Mouse (Mus musculus) liver, adult (tissue): ENCODE data around the gene Arl16.

Experiments
- GATA4 ChIP-seq: IDR thresholded peaks from 2 replicates; pipeline ENCODE4 v1.6.1; 2014; ENCODE audit warnings: mild to moderate bottlenecking, low read length; ENCODE audit not compliant: insufficient replicate concordance

The Arl16 gene

GRCm38 (mm10) chr11:120467736-120468092 is 307 bp upstream of the Arl16 start:
- TF ChIP-seq GATA4: no peak

- TF ChIP-seq GATA4: no peak
Observed at GRCm38 (mm10) chr11:120465521-120465920, 1.9 kb downstream of the Arl16 start.

GRCm38 (mm10) chr11:120464365-120464764 is 3.0 kb downstream of the Arl16 start:
- no peak for TF ChIP-seq GATA4

GRCm38 (mm10) chr11:120463536-120463935 is 3.9 kb downstream of the Arl16 start:
- no peak for TF ChIP-seq GATA4

- no peak for TF ChIP-seq GATA4
Observed at GRCm38 (mm10) chr11:120458847-120459597, 8.4 kb downstream of the Arl16 start.

GRCm38 (mm10) chr11:120457772-120458751 is 9.3 kb downstream of the Arl16 start, which contains the start of the genes Oxld1 and Ccdc137:
Gene Oxld1, minus strand, starts transcription at chr11:120458068.
Gene Ccdc137, plus strand, starts transcription at chr11:120458115.
- peak; percentile 7; the same call in 1 of the 2 replicates for TF ChIP-seq GATA4

- no peak for TF ChIP-seq GATA4
Observed at GRCm38 (mm10) chr11:120457370-120457769, 10.0 kb downstream of the Arl16 start.

GRCm38 (mm10) chr11:120455413-120455812 is 12.0 kb downstream of the Arl16 start:
- TF ChIP-seq GATA4: no peak

- no peak for TF ChIP-seq GATA4
Observed at GRCm38 (mm10) chr11:120454965-120455364, 12.4 kb downstream of the Arl16 start.

GRCm38 (mm10) chr11:120453306-120453705 is 14.1 kb downstream of the Arl16 start, which contains the start of gene Pde6g:
Gene Pde6g, minus strand, starts transcription at chr11:120453500.
- TF ChIP-seq GATA4: no peak

GRCm38 (mm10) chr11:120452246-120452645 is 15.2 kb downstream of the Arl16 start:
- no peak for TF ChIP-seq GATA4

- TF ChIP-seq GATA4: no peak
Observed at GRCm38 (mm10) chr11:120447179-120447578, 20.2 kb downstream of the Arl16 start.

- TF ChIP-seq GATA4: no peak
Observed at GRCm38 (mm10) chr11:120445475-120445874, 21.9 kb downstream of the Arl16 start.

- no peak for TF ChIP-seq GATA4
Observed at GRCm38 (mm10) chr11:120444106-120444505, 23.3 kb downstream of the Arl16 start.

- TF ChIP-seq GATA4: no peak
Observed at GRCm38 (mm10) chr11:120442765-120443280, 24.6 kb downstream of the Arl16 start.
